Mouse (Mus musculus) midbrain, embryonic 13.5 days (tissue): ENCODE data around the gene Gm5148. TPM values are rescaled to one million over a fixed set of nuclear protein-coding genes. Genes with fewer than 3 reads are reported as not detected.

Experiments used
- ATAC-seq: fragments of 200-750 bp; cut with Nextera tagmentation; 2 replicates; pipeline ENCODE4 v1.8.0; 2017; ENCODE audit warnings: mild to moderate bottlenecking, moderate TSS enrichment, moderate library complexity
- H3K27ac ChIP-seq: fragments of 300-500 bp; sonication (generic); 2 replicates; pipeline ENCODE4 v1.5.1; 2015; ENCODE audit warnings: inconsistent platforms, mild to moderate bottlenecking, moderate library complexity
- H3K27me3 ChIP-seq: fragments of 300-500 bp; sonication (generic); 2 replicates; pipeline ENCODE4 v1.6.1; 2015; ENCODE audit warnings: mild to moderate bottlenecking, inconsistent platforms
- H3K36me3 ChIP-seq: fragments of 300-500 bp; sonication (generic); 2 replicates; pipeline ENCODE4 v1.6.1; 2015; ENCODE audit warnings: mild to moderate bottlenecking, inconsistent platforms
- H3K4me1 ChIP-seq: fragments of 300-500 bp; sonication (generic); replicated peaks from 2 replicates; pipeline ENCODE4 v1.6.1; 2015; ENCODE audit warnings: inconsistent platforms
- H3K4me2 ChIP-seq: fragments of 300-500 bp; sonication (generic); replicated peaks from 2 replicates; pipeline ENCODE4 v1.6.1; 2015; ENCODE audit warnings: moderate library complexity, mild to moderate bottlenecking, inconsistent platforms
- H3K4me3 ChIP-seq: fragments of 300-500 bp; sonication (generic); replicated peaks from 2 replicates; pipeline ENCODE4 v1.5.1; 2015; ENCODE audit warnings: mild to moderate bottlenecking, inconsistent platforms
- H3K9ac ChIP-seq: fragments of 300-500 bp; sonication (generic); replicated peaks from 2 replicates; pipeline ENCODE4 v1.6.1; 2015; ENCODE audit warnings: mild to moderate bottlenecking, inconsistent platforms
- H3K9me3 ChIP-seq: fragments of 300-500 bp; sonication (generic); 2 replicates; pipeline ENCODE4 v1.6.1; 2016; ENCODE audit warnings: mild to moderate bottlenecking, inconsistent platforms
- WGBS: fragments of 180-500 bp; shearing (Covaris S2); methylation state at CpG from one replicate; pipeline ENCODE4 v1.1.7; 2015; 5-methylcytosine and 5-hydroxymethylcytosine counted together
- polyA plus RNA-seq: library from polyadenylated mRNA; unstranded; fragments of >200 nt; fragmentation: Nextera tagmentation; extraction: Ambion mirVana; gene quantifications from 2 replicates; pipeline ENCODE4 v1.2.1, GENCODE M21; 2015

Gene Gm5148
- polyA plus RNA-seq, result 6.0 and 9.6 TPM in 2 replicates

DNA sequence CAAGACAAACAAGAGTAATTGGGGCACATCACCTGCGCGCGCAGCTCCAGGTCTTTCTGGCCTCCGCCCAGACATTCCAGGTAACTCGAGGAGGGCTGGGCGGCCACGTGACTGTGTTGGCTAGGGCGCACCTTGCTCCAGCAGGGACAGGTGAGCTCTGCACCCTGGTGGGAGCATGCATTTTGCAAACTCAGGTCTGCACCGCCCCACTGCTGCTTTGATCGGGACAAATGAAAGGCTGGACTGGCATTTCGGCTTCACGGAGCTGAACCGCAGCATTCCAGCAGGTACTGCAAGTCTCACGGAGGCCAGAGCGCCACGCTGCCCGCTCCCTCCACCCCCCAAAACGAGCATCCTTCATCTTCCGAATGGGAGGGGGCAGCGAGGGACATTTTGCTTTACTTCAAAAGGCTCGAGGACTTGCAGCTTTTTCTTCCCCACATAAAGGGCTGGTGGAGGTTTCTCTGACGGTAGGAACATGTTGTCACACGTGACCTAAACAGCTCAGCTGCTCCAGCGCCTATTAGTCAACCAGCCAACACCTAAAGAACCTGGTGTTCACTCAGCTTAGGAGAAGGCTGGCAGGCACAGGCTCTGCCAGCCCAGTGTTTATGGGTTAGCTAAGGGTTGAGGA, at the start of gene Gm5148:
Gm5148 (minus strand) TSS at position 320 of the 634 bp plus-strand sequence.
- ATAC-seq, result peak; percentile 87
- Histone ChIP-seq H3K4me1 (peaks cover 22% of the 10 kb centered on the region), H3K9me3 (no peaks in the 10 kb centered on the region), H3K36me3 (no peaks in the 10 kb centered on the region), H3K27me3 (peaks cover 18% of the 10 kb centered on the region; the same call in 1 of the 2 replicates), H3K4me3 (peak within 1 kb of the TSS; percentile 48), H3K4me2 (peak within 1 kb of the TSS; percentile 75), H3K9ac (peak within 1 kb of the TSS; percentile 70), H3K27ac (peak within 1 kb of the TSS; percentile 68)
- WGBS, result 1% methylated on average over 24 of the region's 24 CpGs

- H3K36me3 ChIP-seq, result no peaks in the 10 kb centered on the region
- H3K9ac ChIP-seq, result no peak overlapping the region
- H3K27ac ChIP-seq, result no peak overlapping the region
- H3K9me3 ChIP-seq, result no peaks in the 10 kb centered on the region
- peaks cover 24% of the 10 kb centered on the region for H3K27me3 ChIP-seq
- no peak overlapping the region for H3K4me3 ChIP-seq
- no peak overlapping the region for H3K4me2 ChIP-seq
- peaks cover 30% of the 10 kb centered on the region for H3K4me1 ChIP-seq
- ATAC-seq, result no peak
Observed at GRCm38 (mm10) chr3:37770951-37771350, 46.7 kb upstream of the Gm5148 start.

GRCm38 (mm10) chr3:37769268-37769756, 45.0 kb upstream of the Gm5148 start:
- H3K27me3 ChIP-seq, result peaks cover 18% of the 10 kb centered on the region
- no peaks in the 10 kb centered on the region for H3K36me3 ChIP-seq
- peak; percentile 85 for ATAC-seq
- H3K4me3 ChIP-seq, result no peak overlapping the region
- H3K9me3 ChIP-seq, result no peaks in the 10 kb centered on the region
- peak overlapping the region; percentile 28 for H3K4me2 ChIP-seq
- peak overlapping the region; percentile 74 for H3K27ac ChIP-seq
- peaks cover 30% of the 10 kb centered on the region for H3K4me1 ChIP-seq
- 12% methylated on average over 5 of the region's 5 CpGs for WGBS
- 0 out of 2 replicates have a peak overlapping the region, but pooled peaks have one; percentile 24 for H3K9ac ChIP-seq

GRCm38 (mm10) chr3:37767147-37768015, 43.1 kb upstream of the Gm5148 start:
- Histone ChIP-seq H3K4me3 (no peak overlapping the region), H3K4me1 (peaks cover 30% of the 10 kb centered on the region), H3K9me3 (no peaks in the 10 kb centered on the region), H3K9ac (0 out of 2 replicates have a peak overlapping the region, but pooled peaks have one; percentile 2), H3K27ac (no peak overlapping the region), H3K4me2 (no peak overlapping the region), H3K27me3 (peaks cover 11% of the 10 kb centered on the region; the same call in 1 of the 2 replicates), H3K36me3 (no peaks in the 10 kb centered on the region)
- no peak for ATAC-seq
- WGBS, result 71% methylated on average over 12 of the region's 12 CpGs

GRCm38 (mm10) chr3:37766628-37767027, 42.3 kb upstream of the Gm5148 start:
- ATAC-seq, result no peak
- peaks cover 30% of the 10 kb centered on the region for H3K4me1 ChIP-seq
- H3K9ac ChIP-seq, result no peak overlapping the region
- no peaks in the 10 kb centered on the region for H3K36me3 ChIP-seq
- no peaks in the 10 kb centered on the region for H3K9me3 ChIP-seq
- no peak overlapping the region for H3K27ac ChIP-seq
- 70% methylated on average over 4 of the region's 4 CpGs for WGBS
- H3K4me3 ChIP-seq, result no peak overlapping the region
- no peak overlapping the region for H3K4me2 ChIP-seq
- H3K27me3 ChIP-seq, result peaks cover 11% of the 10 kb centered on the region; the same call in 1 of the 2 replicates

- no peaks in the 10 kb centered on the region for H3K36me3 ChIP-seq
- 83% methylated on average over 5 of the region's 5 CpGs for WGBS
- H3K9ac ChIP-seq, result no peak overlapping the region
- ATAC-seq, result no peak
- no peak overlapping the region for H3K4me2 ChIP-seq
- H3K27ac ChIP-seq, result no peak overlapping the region
- H3K4me3 ChIP-seq, result no peak overlapping the region
- H3K9me3 ChIP-seq, result no peaks in the 10 kb centered on the region
- H3K4me1 ChIP-seq, result peaks cover 30% of the 10 kb centered on the region
- H3K27me3 ChIP-seq, result peaks cover 10% of the 10 kb centered on the region; the same call in 1 of the 2 replicates
Observed at GRCm38 (mm10) chr3:37765971-37766370, 41.7 kb upstream of the Gm5148 start.

DNA sequence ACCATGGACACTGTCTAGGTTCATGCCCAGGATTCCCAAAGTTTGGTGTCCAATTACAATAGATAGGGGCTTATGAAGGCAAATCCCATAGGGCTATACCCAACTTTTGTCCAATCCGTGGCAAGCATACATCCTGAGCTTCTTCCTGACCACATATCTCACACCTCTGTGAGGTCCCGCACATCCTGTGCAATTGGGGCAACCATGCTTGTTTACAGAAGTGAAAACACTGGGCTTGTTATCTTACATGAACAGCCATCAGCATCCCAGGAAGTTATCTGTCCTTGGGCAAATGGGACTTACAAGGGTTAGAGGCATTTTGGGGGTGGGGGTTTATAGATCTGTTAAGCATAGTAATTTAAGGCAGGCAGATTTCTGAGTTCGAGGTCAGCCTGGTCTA, 41.0 kb upstream of the Gm5148 start:
- H3K36me3 ChIP-seq, result no peaks in the 10 kb centered on the region
- H3K4me2 ChIP-seq, result no peak overlapping the region
- ATAC-seq, result no peak
- no peaks in the 10 kb centered on the region for H3K9me3 ChIP-seq
- 90% methylated on average over 3 of the region's 3 CpGs for WGBS
- peaks cover 30% of the 10 kb centered on the region for H3K4me1 ChIP-seq
- H3K27me3 ChIP-seq, result 0 out of 2 replicates have a peak, but pooled peaks cover 5% of the 10 kb centered on the region
- no peak overlapping the region for H3K4me3 ChIP-seq
- no peak overlapping the region for H3K27ac ChIP-seq
- H3K9ac ChIP-seq, result no peak overlapping the region

DNA sequence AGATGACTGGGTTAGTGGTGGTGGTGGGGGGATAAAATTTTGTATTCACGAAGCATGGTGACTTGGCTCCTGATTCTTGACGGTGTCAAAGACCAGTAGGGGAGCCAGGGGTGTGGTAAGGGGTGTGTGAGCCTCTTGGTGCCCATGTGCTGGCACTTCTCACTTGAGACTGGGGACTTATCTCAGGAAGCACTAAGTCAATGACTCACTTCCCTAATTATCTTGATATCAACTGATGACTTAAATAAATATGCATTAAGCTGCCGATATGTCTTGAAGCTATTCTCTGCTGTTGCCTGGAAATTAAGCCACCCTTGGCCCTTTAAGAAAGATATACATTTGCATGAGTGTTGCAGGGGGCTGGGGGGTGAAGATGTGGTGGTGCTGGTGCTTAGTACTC, 38.0 kb upstream of the Gm5148 start:
- 71% methylated on average over 3 of the region's 3 CpGs for WGBS
- no peak overlapping the region for H3K9ac ChIP-seq
- ATAC-seq, result no peak

GRCm38 (mm10) chr3:37761741-37762140, 37.5 kb upstream of the Gm5148 start:
- WGBS, result 54% methylated on average over 5 of the region's 5 CpGs
- Histone ChIP-seq H3K4me1 (peaks cover 12% of the 10 kb centered on the region), H3K9ac (no peak overlapping the region), H3K36me3 (no peaks in the 10 kb centered on the region), H3K4me3 (no peak overlapping the region), H3K9me3 (no peaks in the 10 kb centered on the region), H3K27me3 (0 out of 2 replicates have a peak, but pooled peaks cover 3% of the 10 kb centered on the region), H3K4me2 (no peak overlapping the region), H3K27ac (no peak overlapping the region)
- no peak for ATAC-seq

More for the DNA sequence above, 38.0 kb upstream of the Gm5148 start:
- Histone ChIP-seq H3K9me3 (no peaks in the 10 kb centered on the region), H3K36me3 (no peaks in the 10 kb centered on the region), H3K4me2 (no peak overlapping the region), H3K27me3 (0 out of 2 replicates have a peak, but pooled peaks cover 3% of the 10 kb centered on the region), H3K4me3 (no peak overlapping the region), H3K27ac (no peak overlapping the region), H3K4me1 (peaks cover 13% of the 10 kb centered on the region)

- H3K4me2 ChIP-seq, result no peak overlapping the region
- H3K9ac ChIP-seq, result no peak overlapping the region
- H3K9me3 ChIP-seq, result no peaks in the 10 kb centered on the region
- H3K4me3 ChIP-seq, result no peak overlapping the region
- 89% methylated on average over 6 of the region's 6 CpGs for WGBS
- peaks cover 12% of the 10 kb centered on the region for H3K4me1 ChIP-seq
- no peak for ATAC-seq
- H3K27ac ChIP-seq, result no peak overlapping the region
- peaks cover 6% of the 10 kb centered on the region; the same call in 1 of the 2 replicates for H3K27me3 ChIP-seq
- H3K36me3 ChIP-seq, result no peaks in the 10 kb centered on the region
Observed at GRCm38 (mm10) chr3:37760866-37761265, 36.6 kb upstream of the Gm5148 start.

GRCm38 (mm10) chr3:37758611-37759322, 34.5 kb upstream of the Gm5148 start:
- Histone ChIP-seq H3K4me1 (peaks cover 12% of the 10 kb centered on the region), H3K27me3 (peaks cover 6% of the 10 kb centered on the region; the same call in 1 of the 2 replicates), H3K36me3 (no peaks in the 10 kb centered on the region), H3K27ac (0 out of 2 replicates have a peak overlapping the region, but pooled peaks have one; percentile 31), H3K4me2 (peak overlapping the region; percentile 40), H3K4me3 (no peak overlapping the region), H3K9me3 (no peaks in the 10 kb centered on the region; the same call in 1 of the 2 replicates), H3K9ac (no peak overlapping the region)
- 49% methylated on average over 9 of the region's 9 CpGs for WGBS
- ATAC-seq, result peak; percentile 43; the same call in 1 of the 2 replicates
